Mouse (Mus musculus): ENCODE data around the gene Slc9a9. TPM values are rescaled to one million over a fixed set of nuclear protein-coding genes. Genes with fewer than 3 reads are reported as not detected.

Slc9a9 gene
- polyA plus RNA-seq, 1 experiment = 5.3 TPM

DNA sequence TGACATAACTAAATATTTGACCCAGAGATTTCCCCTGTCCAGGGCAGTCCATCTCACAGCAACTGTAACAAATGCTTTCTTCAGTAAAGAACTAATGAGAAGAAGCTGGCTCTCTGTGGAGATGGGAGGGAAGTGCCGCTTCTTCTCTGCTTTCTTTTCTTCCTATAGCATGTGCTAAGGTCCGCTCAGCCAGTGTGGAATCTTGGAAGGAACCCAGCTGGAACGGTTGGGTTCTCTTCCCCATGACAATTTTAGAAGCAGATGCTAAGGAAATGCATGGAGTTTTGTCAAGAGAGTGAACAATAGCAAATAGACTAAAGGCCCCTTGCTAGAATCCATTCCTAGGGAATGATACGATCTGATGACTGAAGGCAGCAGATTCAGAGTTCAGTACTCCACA lies 496.5 kb downstream of the Slc9a9 start:
- DNase-seq (ENCODE audit: low read depth) = no peak
- TF ChIP-seq POLR2A (IDR thresholded peaks at IDR 0.05; ENCODE audit: borderline replicate concordance, extremely low read depth, insufficient read depth, insufficient read length, poor library complexity, severe bottlenecking) = no peak
- TF ChIP-seq CTCF (IDR thresholded peaks at IDR 0.05; ENCODE audit: borderline replicate concordance, extremely low read depth, insufficient read depth, insufficient read length) = no peak

DNA sequence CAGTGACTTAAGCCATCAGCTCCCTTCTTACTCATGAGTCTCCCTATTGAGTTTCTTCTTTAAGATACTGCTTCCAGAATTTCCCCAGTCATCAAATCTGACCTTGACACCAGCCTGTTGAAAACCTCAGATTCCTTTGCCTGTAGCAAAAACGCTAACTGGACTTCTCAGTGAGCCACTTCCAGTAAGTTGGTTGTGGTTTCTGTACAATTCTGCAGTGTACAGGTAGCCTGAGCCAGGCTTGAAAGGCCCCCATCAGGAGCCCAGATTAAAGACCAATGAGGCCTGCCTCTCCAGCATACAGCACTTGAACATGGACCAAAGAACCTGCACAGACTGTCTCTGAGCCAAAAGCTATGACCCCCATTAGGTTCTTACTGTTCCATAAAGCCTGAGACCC lies 498.1 kb downstream of the Slc9a9 start:
- no peak for DNase-seq (ENCODE audit: low read depth)

GRCm38 (mm10) chr9:95168487-95169008 lies 498.8 kb downstream of the Slc9a9 start:
- DNase-seq (ENCODE audit: low read depth) = peak; percentile 90
- TF ChIP-seq POLR2A (IDR thresholded peaks at IDR 0.05; ENCODE audit: borderline replicate concordance, extremely low read depth, insufficient read depth, insufficient read length, poor library complexity, severe bottlenecking) (no peak), CTCF (IDR thresholded peaks at IDR 0.05; ENCODE audit: borderline replicate concordance, extremely low read depth, insufficient read depth, insufficient read length) (no peak)

More for the DNA sequence above, 498.1 kb downstream of the Slc9a9 start:
- TF ChIP-seq POLR2A (IDR thresholded peaks at IDR 0.05; ENCODE audit: borderline replicate concordance, extremely low read depth, insufficient read depth, insufficient read length, poor library complexity, severe bottlenecking) = no peak
- no peak for TF ChIP-seq CTCF (IDR thresholded peaks at IDR 0.05; ENCODE audit: borderline replicate concordance, extremely low read depth, insufficient read depth, insufficient read length)

- no peak for DNase-seq (ENCODE audit: low read depth)
Measured at GRCm38 (mm10) chr9:95178170-95178569, 508.5 kb downstream of the Slc9a9 start.

DNA sequence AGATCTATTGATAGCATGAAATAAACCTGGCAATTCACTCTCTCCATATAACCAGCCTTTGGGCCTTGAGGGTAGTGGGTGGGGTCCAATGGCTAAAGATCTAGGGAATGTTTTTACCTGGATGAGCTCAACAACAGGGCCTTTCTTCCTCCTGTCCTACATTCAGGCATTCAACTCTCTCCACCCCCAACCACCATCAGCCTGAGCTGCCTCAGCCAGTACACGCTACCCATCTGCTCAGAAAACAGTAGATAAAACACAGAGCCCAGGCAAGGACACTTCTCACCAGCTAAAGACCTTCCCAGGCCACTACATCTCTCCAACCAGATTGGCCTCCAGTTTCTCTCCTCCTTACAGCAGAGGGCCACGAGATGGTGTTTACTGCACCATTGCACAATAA lies 510.3 kb downstream of the Slc9a9 start:
- TF ChIP-seq CTCF (IDR thresholded peaks at IDR 0.05; ENCODE audit: borderline replicate concordance, extremely low read depth, insufficient read depth, insufficient read length) (no peak), POLR2A (IDR thresholded peaks at IDR 0.05; ENCODE audit: borderline replicate concordance, extremely low read depth, insufficient read depth, insufficient read length, poor library complexity, severe bottlenecking) (no peak)
- no peak for DNase-seq (ENCODE audit: low read depth)

More at GRCm38 (mm10) chr9:95178170-95178569, 508.5 kb downstream of the Slc9a9 start:
- no peak for TF ChIP-seq POLR2A (IDR thresholded peaks at IDR 0.05; ENCODE audit: borderline replicate concordance, extremely low read depth, insufficient read depth, insufficient read length, poor library complexity, severe bottlenecking)
- TF ChIP-seq CTCF (IDR thresholded peaks at IDR 0.05; ENCODE audit: borderline replicate concordance, extremely low read depth, insufficient read depth, insufficient read length) = no peak

DNA sequence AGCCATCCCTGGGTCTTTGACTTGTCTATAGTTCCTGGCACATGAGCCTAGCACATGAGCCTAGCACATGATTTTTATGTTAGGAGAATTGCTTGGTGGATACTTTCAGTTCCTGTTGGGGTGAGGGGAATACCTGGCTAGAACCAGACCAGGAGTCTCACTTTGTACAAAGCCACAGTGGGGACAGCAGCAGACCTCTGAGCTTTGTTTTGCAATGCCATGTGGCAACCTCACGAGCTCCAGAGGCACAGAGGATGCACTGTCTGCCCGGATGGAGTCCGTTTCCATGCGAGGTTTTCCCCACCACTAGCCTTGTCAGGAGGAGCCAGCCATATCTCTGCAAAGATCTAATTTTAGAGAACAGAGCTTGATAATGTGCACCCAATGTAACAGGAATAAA lies 510.9 kb downstream of the Slc9a9 start:
- no peak for DNase-seq (ENCODE audit: low read depth)
- TF ChIP-seq CTCF (IDR thresholded peaks at IDR 0.05; ENCODE audit: borderline replicate concordance, extremely low read depth, insufficient read depth, insufficient read length) (no peak), POLR2A (IDR thresholded peaks at IDR 0.05; ENCODE audit: borderline replicate concordance, extremely low read depth, insufficient read depth, insufficient read length, poor library complexity, severe bottlenecking) (no peak)

GRCm38 (mm10) chr9:95181241-95182043 lies 511.7 kb downstream of the Slc9a9 start:
- TF ChIP-seq POLR2A (IDR thresholded peaks at IDR 0.05; ENCODE audit: borderline replicate concordance, extremely low read depth, insufficient read depth, insufficient read length, poor library complexity, severe bottlenecking) (no peak), CTCF (IDR thresholded peaks at IDR 0.05; ENCODE audit: borderline replicate concordance, extremely low read depth, insufficient read depth, insufficient read length) (no peak)

DNA sequence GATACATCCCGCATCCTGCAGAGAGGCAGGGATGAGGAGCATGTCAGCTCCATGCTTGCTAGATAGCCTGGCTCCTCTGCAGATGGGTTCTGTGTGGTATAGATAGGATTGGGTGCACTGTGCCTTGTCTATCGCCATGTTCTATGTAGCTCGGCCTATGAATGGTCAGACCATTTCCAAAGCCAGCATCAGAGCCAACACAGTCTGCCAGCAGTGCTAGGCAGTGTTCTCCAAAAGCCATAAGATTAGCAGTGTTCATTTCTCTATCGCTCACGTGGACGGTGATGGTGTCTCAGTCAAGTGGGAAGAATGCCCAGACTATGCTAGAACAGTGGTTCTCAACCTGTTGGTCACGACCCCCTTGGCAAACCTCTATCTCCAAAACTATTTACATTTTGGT lies 512.6 kb downstream of the Slc9a9 start:
- TF ChIP-seq CTCF (IDR thresholded peaks at IDR 0.05; ENCODE audit: borderline replicate concordance, extremely low read depth, insufficient read depth, insufficient read length) = no peak
- TF ChIP-seq POLR2A (IDR thresholded peaks at IDR 0.05; ENCODE audit: borderline replicate concordance, extremely low read depth, insufficient read depth, insufficient read length, poor library complexity, severe bottlenecking) = no peak

More at GRCm38 (mm10) chr9:95181241-95182043, 511.7 kb downstream of the Slc9a9 start:
- peak; percentile 63 for DNase-seq (ENCODE audit: low read depth)

GRCm38 (mm10) chr9:95184453-95184852 lies 514.7 kb downstream of the Slc9a9 start:
- DNase-seq (ENCODE audit: low read depth) = no peak

More for the DNA sequence above, 512.6 kb downstream of the Slc9a9 start:
- DNase-seq (ENCODE audit: low read depth) = no peak

GRCm38 (mm10) chr9:95185840-95186239 lies 516.1 kb downstream of the Slc9a9 start:
- DNase-seq (ENCODE audit: low read depth) = no peak
- TF ChIP-seq POLR2A (IDR thresholded peaks at IDR 0.05; ENCODE audit: borderline replicate concordance, extremely low read depth, insufficient read depth, insufficient read length, poor library complexity, severe bottlenecking) (no peak), CTCF (IDR thresholded peaks at IDR 0.05; ENCODE audit: borderline replicate concordance, extremely low read depth, insufficient read depth, insufficient read length) (no peak)

More at GRCm38 (mm10) chr9:95184453-95184852, 514.7 kb downstream of the Slc9a9 start:
- no peak for TF ChIP-seq POLR2A (IDR thresholded peaks at IDR 0.05; ENCODE audit: borderline replicate concordance, extremely low read depth, insufficient read depth, insufficient read length, poor library complexity, severe bottlenecking)
- TF ChIP-seq CTCF (IDR thresholded peaks at IDR 0.05; ENCODE audit: borderline replicate concordance, extremely low read depth, insufficient read depth, insufficient read length) = no peak

DNA sequence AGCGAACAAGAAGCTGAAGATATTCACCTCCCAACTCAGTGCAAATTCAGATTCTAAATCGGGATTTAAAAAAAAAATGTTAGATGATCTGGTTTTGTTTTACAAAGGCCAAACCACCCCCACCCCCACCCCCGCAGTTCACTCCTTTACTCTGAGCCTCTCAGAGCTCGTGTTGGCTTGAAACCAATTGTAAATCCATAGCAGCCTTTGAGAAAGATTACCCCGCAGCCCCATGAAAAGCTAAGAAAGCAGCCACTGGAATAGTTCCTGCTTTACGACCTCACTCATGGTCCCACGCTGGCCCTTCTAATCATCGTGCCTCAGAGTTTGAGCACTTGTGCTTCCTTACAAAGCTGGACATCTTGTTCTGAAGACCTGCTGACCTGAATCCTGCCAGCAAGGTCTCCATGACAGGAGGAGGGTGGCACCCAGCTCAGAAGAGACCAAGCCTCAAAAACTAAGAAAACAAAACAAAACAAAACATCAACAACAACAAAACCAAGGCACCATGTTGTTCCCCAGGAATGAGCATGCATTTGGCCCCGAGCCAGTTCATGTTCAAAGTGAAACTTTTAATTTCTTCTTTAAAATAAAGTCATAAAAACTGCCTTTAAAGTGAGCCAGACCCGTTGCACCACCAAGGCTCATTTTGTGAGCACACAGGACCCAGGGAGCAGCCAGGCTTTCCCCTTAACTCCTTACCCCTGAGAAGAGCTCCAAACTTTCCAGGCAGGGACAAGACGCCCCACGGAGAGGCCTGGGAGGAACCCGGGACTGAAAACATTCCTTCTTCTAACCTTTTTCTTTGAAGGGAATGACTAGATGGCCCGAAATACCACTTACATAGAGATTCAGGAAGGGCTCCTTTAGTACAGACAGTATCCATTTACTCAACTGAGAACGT lies 516.9 kb downstream of the Slc9a9 start:
- peak; percentile 46 for DNase-seq (ENCODE audit: low read depth)
- TF ChIP-seq CTCF (IDR thresholded peaks at IDR 0.05; ENCODE audit: borderline replicate concordance, extremely low read depth, insufficient read depth, insufficient read length) (no peak), POLR2A (IDR thresholded peaks at IDR 0.05; ENCODE audit: borderline replicate concordance, extremely low read depth, insufficient read depth, insufficient read length, poor library complexity, severe bottlenecking) (no peak)
